Mouse (Mus musculus) olfactory bulb, adult 2 months (tissue): ENCODE data around the gene Zfp467.

Experiments
- CTCF ChIP-seq: fragments of 200-500 bp; IDR thresholded peaks from 2 replicates; pipeline ENCODE4 v1.5.1; 2012; ENCODE audit warnings: low read depth, mild to moderate bottlenecking, low read length, moderate library complexity; ENCODE audit not compliant: insufficient read depth
- POLR2A ChIP-seq: fragments of 200-500 bp; IDR thresholded peaks from 2 replicates; pipeline ENCODE4 v1.6.1; 2012; ENCODE audit warnings: mild to moderate bottlenecking, low read depth, low read length, moderate library complexity; ENCODE audit not compliant: insufficient read depth

- TF ChIP-seq POLR2A (no peak), CTCF (no peak)
These were observed 21.1 kb upstream of the Zfp467 start for GRCm38 (mm10) chr6:48466715-48467114.
